Mouse (Mus musculus) cerebellum, adult 2 months (tissue): Measurements from ENCODE around the gene Unc5b.

Experiments
- CTCF ChIP-seq: fragments of 200-500 bp; IDR thresholded peaks from 2 replicates; pipeline ENCODE4 v1.5.1; 2011; ENCODE audit warnings: low read depth, mild to moderate bottlenecking, control low read depth, low read length, moderate library complexity, borderline replicate concordance; ENCODE audit not compliant: insufficient read depth
- POLR2A ChIP-seq: fragments of 200-500 bp; IDR thresholded peaks from 2 replicates; pipeline ENCODE4 v1.6.1; 2011; ENCODE audit warnings: low read length, control low read depth, borderline replicate concordance; ENCODE audit not compliant: insufficient read depth

DNA sequence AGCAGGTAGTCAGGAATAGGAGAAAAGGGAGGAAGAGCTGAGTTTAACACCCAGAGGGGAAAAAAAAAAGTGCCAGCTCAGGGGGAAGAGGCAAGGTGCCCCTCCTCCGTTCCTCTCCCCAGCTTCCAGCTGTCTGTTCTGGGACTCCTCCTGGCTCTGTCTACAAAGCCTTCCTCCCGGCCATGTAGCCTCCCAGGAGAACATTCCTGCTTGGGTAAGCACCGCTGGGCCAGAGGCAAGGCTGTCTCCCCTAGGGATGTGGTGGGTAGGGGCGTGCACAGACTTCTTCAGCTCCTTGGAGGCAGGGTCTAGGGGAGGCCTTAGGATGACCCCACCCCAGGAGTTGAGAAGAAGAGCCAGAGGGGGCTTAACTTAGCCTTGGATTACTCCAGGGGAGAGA, 26.5 kb downstream of the Unc5b start:
- no peak for TF ChIP-seq POLR2A
- TF ChIP-seq CTCF: no peak
